Mouse (Mus musculus) C2C12 (cell line): ENCODE data around the gene Sec14l2. TPM values are rescaled to one million over a fixed set of nuclear protein-coding genes. Genes with fewer than 3 reads are reported as not detected.

Source experiments
- H3K27me3 ChIP-seq: one replicate; pipeline ENCODE4 v1.6.1; 2011; ENCODE audit not compliant: control insufficient read depth, insufficient read depth, insufficient read length
- H3K36me3 ChIP-seq: one replicate; pipeline ENCODE4 v1.6.1; 2011; ENCODE audit not compliant: control insufficient read depth, insufficient read depth
- H3K4me3 ChIP-seq: one replicate; pipeline ENCODE4 v1.5.1; 2011; ENCODE audit warnings: mild to moderate bottlenecking, control low read depth; ENCODE audit not compliant: poor library complexity, insufficient read depth, severe bottlenecking
- H3K79me2 ChIP-seq: one replicate; pipeline ENCODE4 v1.6.1; 2011; ENCODE audit not compliant: control insufficient read depth, insufficient read depth
- H3K79me3 ChIP-seq: one replicate; pipeline ENCODE4 v1.6.1; 2011; ENCODE audit warnings: low read depth, control low read depth
- H3ac ChIP-seq: one replicate; pipeline ENCODE3; 2011; ENCODE audit warnings: low read depth; ENCODE audit not compliant: control insufficient read depth, insufficient read length
- CEBPB ChIP-seq: IDR thresholded peaks from one replicate; pipeline ENCODE4 v1.6.1; 2011; ENCODE audit warnings: low read depth, mild to moderate bottlenecking, control low read depth, moderate library complexity
- CTCF ChIP-seq: IDR thresholded peaks from one replicate; pipeline ENCODE4 v1.5.1; 2011; ENCODE audit not compliant: control insufficient read depth, insufficient read depth, insufficient read length
- FOSL1 ChIP-seq: IDR thresholded peaks from one replicate; pipeline ENCODE4 v1.8.0; 2011; ENCODE audit warnings: mild to moderate bottlenecking, low read length; ENCODE audit not compliant: poor library complexity, insufficient read depth, severe bottlenecking
- MAX ChIP-seq: IDR thresholded peaks from one replicate; pipeline ENCODE4 v1.6.1; 2011; ENCODE audit warnings: mild to moderate bottlenecking, control low read depth
- MYOD1 ChIP-seq: IDR thresholded peaks from one replicate; pipeline ENCODE4 v1.6.1; 2011; ENCODE audit warnings: low read depth; ENCODE audit not compliant: control insufficient read depth, insufficient read length
- MYOG ChIP-seq: IDR thresholded peaks from one replicate; pipeline ENCODE4 v1.6.1; 2011; ENCODE audit not compliant: control insufficient read depth, insufficient read length; ENCODE audit errors: extremely low read depth
- USF1 ChIP-seq: IDR thresholded peaks from one replicate; pipeline ENCODE4 v1.6.1; 2011; ENCODE audit warnings: low read depth, mild to moderate bottlenecking, control low read depth, moderate library complexity
- microRNA-seq: library from miRNA; unstranded; fragments of <30 nt; microRNA quantifications from one replicate; pipeline ENCODE4, GENCODE M21; 2019; ENCODE audit warnings: borderline microRNAs expressed
- polyA plus RNA-seq: library from polyadenylated mRNA; unstranded; fragments of >200 nt; fragmentation: generic; extraction: Trizol; gene quantifications from one replicate; pipeline ENCODE4 v1.2.1, GENCODE M21; 2012; ENCODE audit warnings: missing spikeins

Gene Sec14l2
- polyA plus RNA-seq, 1 experiment = 7.3 TPM

GRCm38 (mm10) chr11:4060866-4061575, 62.2 kb downstream of the Sec14l2 start:
- H3K4me3 ChIP-seq = no peak overlapping the region
- no peaks in the 10 kb centered on the region for H3K79me2 ChIP-seq
- no peaks in the 10 kb centered on the region for H3K79me3 ChIP-seq
- no peak overlapping the region for H3ac ChIP-seq
- peaks cover 44% of the 10 kb centered on the region for H3K27me3 ChIP-seq
- no peaks in the 10 kb centered on the region for H3K36me3 ChIP-seq
- TF ChIP-seq USF1 (no peak), FOSL1 (no peak), CEBPB (no peak), CTCF (no peak), MYOD1 (no peak), MYOG (no peak), MAX (no peak)

- H3K79me2 ChIP-seq = no peaks in the 10 kb centered on the region
Measured at GRCm38 (mm10) chr11:4053586-4053985, 69.6 kb downstream of the Sec14l2 start.

GRCm38 (mm10) chr11:4048438-4048837, 74.8 kb downstream of the Sec14l2 start:
- Histone ChIP-seq H3K36me3 (no peaks in the 10 kb centered on the region), H3K27me3 (peaks cover 34% of the 10 kb centered on the region), H3K79me2 (no peaks in the 10 kb centered on the region), H3K4me3 (no peak overlapping the region), H3K79me3 (no peaks in the 10 kb centered on the region), H3ac (no peak overlapping the region)
- TF ChIP-seq CEBPB = no peak
- TF ChIP-seq MYOG = no peak
- TF ChIP-seq MAX = no peak
- TF ChIP-seq FOSL1 = no peak
- TF ChIP-seq MYOD1 = no peak
- TF ChIP-seq USF1 = no peak
- TF ChIP-seq CTCF = no peak

More at GRCm38 (mm10) chr11:4053586-4053985, 69.6 kb downstream of the Sec14l2 start:
- peaks cover 36% of the 10 kb centered on the region for H3K27me3 ChIP-seq
- H3K79me3 ChIP-seq = no peaks in the 10 kb centered on the region
- H3ac ChIP-seq = no peak overlapping the region
- H3K36me3 ChIP-seq = no peaks in the 10 kb centered on the region
- TF ChIP-seq MAX (no peak), MYOD1 (no peak), CEBPB (no peak), CTCF (peak; percentile 51), FOSL1 (no peak), USF1 (peak; percentile 14), MYOG (no peak)
- no peak overlapping the region for H3K4me3 ChIP-seq

DNA sequence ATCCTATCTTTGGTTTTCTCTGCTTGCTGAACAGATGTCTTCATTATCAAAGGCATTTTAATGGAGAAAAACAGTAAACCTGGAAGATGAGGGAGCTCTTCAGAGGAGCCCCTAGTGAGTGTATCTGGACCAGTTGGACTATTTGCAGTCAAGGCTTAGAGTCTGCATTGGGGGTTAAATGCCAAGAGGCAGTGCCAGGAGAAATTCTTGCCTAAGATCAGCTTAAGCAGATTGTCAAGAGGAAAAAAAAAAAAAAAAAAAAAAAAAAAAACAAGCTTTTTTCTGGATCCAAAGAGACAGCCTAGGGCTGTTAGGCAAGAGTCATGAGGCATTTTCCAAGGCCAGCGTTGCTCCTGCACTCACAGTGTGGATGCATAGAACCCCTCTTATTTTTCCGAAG, 75.4 kb downstream of the Sec14l2 start:
- Histone ChIP-seq H3K79me3 (no peaks in the 10 kb centered on the region), H3K27me3 (peaks cover 34% of the 10 kb centered on the region), H3ac (no peak overlapping the region), H3K79me2 (no peaks in the 10 kb centered on the region), H3K4me3 (no peak overlapping the region), H3K36me3 (no peaks in the 10 kb centered on the region)
- TF ChIP-seq USF1 (no peak), FOSL1 (no peak), MYOD1 (no peak), CEBPB (no peak), CTCF (no peak), MAX (no peak), MYOG (no peak)

Small RNA genes lying within 50 kb of the gene (microRNA-seq; reads per million reads assigned to microRNA genes)
- 7.5 reads per million, percentile 55 among the genes with 10 or more reads in this experiment for gene Mir3060

Other genes with a start within 250 kb of the Sec14l2 start
- 0.89 TPM for gene 4921536K21Rik, start 228.3 kb downstream of the Sec14l2 start, polyA plus RNA-seq
- 9.9 TPM for gene Dusp18, start 228.2 kb downstream of the Sec14l2 start, polyA plus RNA-seq
- 58.0 TPM for gene Slc35e4, start 208.8 kb downstream of the Sec14l2 start, polyA plus RNA-seq
- 3.4 TPM for gene Tcn2, start 191.3 kb downstream of the Sec14l2 start, polyA plus RNA-seq
- gene Pes1, start 159.4 kb downstream of the Sec14l2 start, polyA plus RNA-seq = 146 TPM
- gene 4930556J24Rik, start 146.6 kb downstream of the Sec14l2 start, polyA plus RNA-seq = 0.07 TPM
- 0.06 TPM for gene Gal3st1, start 139.8 kb downstream of the Sec14l2 start, polyA plus RNA-seq
- gene Sec14l4, start 92.0 kb downstream of the Sec14l2 start, polyA plus RNA-seq = not detected
- gene Sec14l3, start 58.6 kb downstream of the Sec14l2 start, polyA plus RNA-seq = not detected
- gene Mtfp1, start 28.0 kb downstream of the Sec14l2 start, polyA plus RNA-seq = 10.8 TPM
- gene Rnf215, start 11.8 kb upstream of the Sec14l2 start, polyA plus RNA-seq = 13.6 TPM
- gene Ccdc157, start 36.9 kb upstream of the Sec14l2 start, polyA plus RNA-seq = 3.7 TPM
- 64.9 TPM for gene Sf3a1, start 36.9 kb upstream of the Sec14l2 start, polyA plus RNA-seq
- gene Tbc1d10a, start 63.4 kb upstream of the Sec14l2 start, polyA plus RNA-seq = 22.4 TPM
- 1.5 TPM for gene Castor1, start 94.8 kb upstream of the Sec14l2 start, polyA plus RNA-seq
- not detected for gene Osm, start 113.0 kb upstream of the Sec14l2 start, polyA plus RNA-seq
- 1.0 TPM for gene Lif, start 134.1 kb upstream of the Sec14l2 start, polyA plus RNA-seq